Mouse (Mus musculus): ENCODE results near the gene Gm4969.

DNA sequence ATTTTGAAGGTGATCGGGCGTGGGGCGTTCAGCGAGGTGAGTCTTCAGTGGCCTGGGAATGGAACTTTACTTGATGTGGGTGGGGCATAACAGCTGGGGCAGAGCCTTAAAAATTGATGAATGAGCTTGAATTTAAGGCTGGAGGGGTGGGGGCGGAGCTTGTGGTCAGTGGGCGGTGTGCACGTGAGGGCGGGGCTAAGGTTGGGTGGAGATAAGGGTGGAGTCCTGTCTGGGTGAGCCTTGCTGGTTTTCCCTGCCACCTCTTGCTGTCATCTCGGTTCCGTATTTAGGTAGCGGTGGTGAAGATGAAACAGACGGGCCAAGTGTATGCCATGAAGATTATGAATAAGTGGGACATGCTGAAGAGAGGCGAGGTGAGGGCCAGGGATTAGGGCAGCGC lies 32.1 kb downstream of the Gm4969 start:
- TF ChIP-seq CTCF (IDR thresholded peaks at IDR 0.05; ENCODE audit: low read depth, low read length): no peak
- TF ChIP-seq POLR2A (IDR thresholded peaks at IDR 0.05; ENCODE audit: extremely low read depth, insufficient read depth, low read length): no peak
